Mouse (Mus musculus) layer of hippocampus, adult 9-10 months (tissue): ENCODE measurements around the gene Slc2a13.

Experiments used
- DNase-seq: peaks from one replicate; pipeline ENCODE4 v3.0.0; 2022; ENCODE audit warnings: low spot score

The Slc2a13 gene

GRCm38 (mm10) chr15:91373203-91373584 is 199.9 kb downstream of the Slc2a13 start:
- peak; percentile 63 for DNase-seq

DNA sequence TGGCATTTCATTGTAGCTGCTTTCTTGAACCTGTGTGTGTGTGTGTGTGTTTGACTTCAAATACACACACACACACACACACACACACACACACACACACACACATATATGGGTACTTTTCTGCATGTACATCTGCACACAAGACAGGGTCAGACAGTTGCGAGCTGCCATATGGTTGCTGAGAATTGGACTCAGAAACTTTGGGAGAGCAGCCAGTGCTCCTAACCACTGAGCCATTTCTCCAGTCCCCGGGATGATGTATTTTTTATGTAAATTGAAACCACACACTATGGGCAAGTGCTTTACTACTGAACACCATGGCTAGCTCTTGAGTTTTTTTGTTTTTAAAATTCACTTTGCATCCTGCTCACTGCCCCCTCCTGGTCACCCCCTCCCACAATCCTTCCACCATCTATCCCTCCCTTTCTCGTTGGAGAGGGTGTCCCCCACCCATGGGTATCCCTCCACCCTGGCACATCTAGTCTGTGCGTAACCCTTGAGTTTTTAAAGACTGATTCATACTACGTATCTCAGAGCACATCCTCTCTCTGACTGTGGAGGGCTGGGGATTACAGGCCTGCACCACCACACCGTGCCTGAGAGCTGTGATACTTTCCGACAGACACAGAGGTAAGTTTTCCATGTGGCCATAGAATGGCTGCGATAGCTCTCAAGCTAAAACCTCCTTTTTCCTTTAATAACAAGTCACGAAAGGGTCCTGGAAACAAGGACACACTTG is 200.4 kb downstream of the Slc2a13 start:
- no peak for DNase-seq

DNA sequence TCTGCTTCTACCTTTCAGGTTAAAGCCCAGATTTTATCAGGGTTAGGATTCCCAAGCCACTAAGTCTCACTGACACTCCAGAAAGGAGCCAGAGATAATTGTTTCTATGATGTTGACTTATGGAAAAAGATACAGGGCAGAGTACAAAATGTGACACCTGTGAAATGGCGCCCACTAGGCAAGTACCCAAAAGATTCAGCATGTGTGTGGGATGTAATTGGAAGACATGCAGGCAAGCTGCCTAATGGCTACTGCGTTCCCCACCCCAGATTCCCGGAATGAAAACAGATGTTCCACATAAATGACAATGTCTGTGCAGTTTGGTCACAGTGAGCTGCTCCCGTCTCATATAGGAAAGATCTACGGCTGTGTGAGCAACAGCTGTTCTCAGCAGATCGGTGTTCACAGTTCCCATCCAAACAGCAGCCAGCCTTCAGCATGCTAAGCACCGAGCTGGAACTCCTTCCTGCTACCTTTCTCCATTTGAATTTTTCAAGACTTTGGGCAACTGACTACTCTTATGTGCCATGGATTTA is 201.1 kb downstream of the Slc2a13 start:
- DNase-seq: no peak

DNA sequence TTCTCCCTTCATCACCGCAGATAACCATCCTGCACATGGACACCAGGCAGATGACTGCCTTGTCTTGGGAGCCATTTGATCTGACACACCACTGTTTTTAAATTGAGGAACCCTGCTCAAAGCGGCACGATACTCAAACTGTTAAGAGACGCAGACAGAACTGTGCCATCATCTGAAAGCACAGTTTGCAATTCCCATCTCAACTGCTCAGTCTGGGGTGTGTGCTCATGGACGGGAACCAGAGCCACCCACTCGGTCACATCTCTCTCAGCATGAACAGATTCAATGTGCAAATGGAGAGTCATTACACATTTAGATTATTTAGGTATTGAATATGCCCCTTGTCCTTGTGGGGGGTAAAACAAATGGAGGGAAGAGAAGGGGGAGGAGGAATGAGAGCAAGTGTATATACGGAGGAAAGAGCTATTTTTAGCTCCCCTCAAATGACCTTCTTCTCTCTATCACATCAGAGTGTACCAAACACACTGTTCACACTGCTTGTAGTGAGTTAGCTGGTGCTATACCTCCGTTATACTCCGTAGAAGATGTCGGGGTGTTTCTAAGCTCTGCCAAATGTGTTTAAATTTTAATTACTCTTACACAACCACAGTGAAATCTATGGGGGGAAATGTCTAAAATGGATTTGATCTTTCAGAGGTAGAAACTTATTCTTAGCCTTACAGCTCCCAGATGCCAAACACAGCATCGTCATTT is 203.2 kb downstream of the Slc2a13 start:
- no peak for DNase-seq

GRCm38 (mm10) chr15:91360495-91360894 is 212.6 kb downstream of the Slc2a13 start:
- no peak for DNase-seq

GRCm38 (mm10) chr15:91351006-91351405 is 222.1 kb downstream of the Slc2a13 start:
- DNase-seq: no peak

GRCm38 (mm10) chr15:91338350-91338749 is 234.7 kb downstream of the Slc2a13 start:
- DNase-seq: no peak

GRCm38 (mm10) chr15:91334416-91334900 is 238.6 kb downstream of the Slc2a13 start:
- no peak for DNase-seq

DNA sequence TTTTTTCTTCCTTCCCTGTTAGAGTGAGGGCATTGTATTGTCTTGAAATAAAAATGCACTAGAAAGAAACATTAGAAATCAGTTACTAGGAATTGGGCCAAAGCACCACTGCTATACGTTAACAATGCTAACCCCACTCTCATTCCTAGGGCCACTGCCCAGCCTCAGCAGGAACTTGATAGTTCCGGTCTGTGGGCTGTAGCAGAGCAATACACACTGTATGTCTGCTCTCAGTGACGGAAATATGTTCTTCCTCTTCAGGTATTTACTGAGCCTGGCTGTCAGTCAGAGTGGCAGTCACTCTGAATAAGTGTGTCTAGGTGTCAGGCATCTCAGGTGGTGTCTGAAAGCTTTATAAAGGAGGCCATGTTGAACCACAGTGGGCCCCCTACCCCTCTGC is 245.3 kb downstream of the Slc2a13 start:
- no peak for DNase-seq

DNA sequence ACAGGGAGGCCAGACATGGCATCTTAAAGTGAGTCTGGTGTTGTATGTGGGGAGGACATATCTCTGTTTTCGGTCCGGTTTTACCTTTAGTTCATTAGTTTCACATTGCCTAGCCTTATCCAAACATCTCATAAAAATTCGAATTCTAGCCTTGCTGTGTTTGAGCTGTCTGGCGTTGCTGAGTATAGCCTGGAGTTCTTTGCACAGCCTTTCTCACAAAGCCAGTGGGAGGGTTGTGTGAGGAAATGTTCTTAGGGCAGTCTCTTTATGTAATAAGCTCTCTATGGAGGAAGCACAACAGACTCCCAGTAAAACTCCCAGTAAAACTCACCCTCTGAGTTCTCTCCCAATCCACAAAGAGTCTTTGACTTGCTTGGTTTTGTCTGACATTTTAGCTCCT is 246.0 kb downstream of the Slc2a13 start:
- DNase-seq: no peak

GRCm38 (mm10) chr15:91319376-91319775 is 253.7 kb downstream of the Slc2a13 start:
- DNase-seq: no peak

- no peak for DNase-seq
Observed at GRCm38 (mm10) chr15:91316964-91317363, 256.1 kb downstream of the Slc2a13 start.

DNA sequence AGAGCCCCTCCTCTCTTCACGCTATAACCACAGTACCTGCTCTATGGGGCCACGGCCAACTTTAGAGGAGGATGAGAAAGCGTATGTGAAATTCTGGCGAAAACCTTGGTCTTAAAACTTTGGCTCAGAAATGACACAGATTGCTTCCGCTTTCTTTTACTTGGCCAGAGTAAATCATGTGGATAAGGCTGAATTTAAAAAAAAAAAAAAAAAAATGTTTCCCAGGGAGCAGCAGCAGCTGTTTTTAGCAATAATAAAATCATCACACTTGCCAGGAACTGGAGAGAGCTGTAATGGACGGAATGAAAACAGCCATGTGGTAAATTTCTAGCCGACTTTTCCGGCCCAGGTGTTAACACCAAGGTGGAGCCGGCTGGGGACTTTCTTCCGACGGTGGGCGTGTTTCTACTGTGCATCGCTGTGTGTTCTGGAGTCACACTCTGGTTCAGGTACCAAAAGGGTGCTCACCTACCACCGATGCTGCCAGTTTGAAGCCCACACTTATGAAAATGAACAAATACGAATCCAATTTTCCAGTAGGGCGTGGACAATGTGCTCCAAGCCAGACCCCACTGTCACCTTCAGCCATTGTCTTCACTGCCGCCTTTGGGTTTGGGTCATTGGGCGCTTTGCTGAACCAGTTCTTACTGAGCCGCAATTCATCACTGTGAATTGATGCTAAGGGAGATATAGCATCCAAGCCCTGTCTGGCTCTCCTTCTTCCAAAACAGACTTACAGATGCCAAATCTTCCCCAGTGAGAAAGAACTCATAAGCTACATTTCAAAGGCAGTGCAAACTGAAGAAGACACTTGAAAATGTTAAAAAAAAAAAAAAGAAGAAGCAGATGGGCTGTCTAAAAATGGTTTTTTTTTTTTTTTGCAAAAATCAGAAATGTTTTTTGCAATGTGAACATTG is 258.4 kb downstream of the Slc2a13 start:
- no peak for DNase-seq

DNA sequence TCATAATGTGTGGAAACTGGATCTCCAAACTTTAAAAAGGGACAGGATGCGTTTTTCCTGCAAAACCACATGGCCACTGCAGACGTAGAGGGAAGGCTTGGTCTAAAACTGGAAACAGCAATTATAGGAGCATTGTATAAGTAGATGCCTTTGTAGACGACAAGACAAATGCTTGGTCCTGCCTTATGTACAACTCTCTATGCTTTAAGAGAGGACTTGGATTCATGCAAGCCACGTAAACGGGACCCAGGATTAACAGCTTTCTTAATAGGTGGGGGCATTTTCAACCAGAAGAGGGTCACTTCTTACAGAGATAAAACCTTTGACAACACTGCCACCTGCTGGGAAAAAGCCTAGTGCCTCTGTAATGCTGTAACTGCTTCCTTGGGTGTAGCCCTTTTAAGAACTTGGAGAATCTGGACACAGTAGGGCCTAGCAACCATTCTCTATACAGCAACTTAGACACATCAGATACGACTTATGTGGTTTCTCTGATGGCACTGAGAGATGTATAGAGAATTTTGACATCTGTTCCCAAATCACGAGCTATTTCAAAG is 268.7 kb downstream of the Slc2a13 start:
- DNase-seq: no peak

DNA sequence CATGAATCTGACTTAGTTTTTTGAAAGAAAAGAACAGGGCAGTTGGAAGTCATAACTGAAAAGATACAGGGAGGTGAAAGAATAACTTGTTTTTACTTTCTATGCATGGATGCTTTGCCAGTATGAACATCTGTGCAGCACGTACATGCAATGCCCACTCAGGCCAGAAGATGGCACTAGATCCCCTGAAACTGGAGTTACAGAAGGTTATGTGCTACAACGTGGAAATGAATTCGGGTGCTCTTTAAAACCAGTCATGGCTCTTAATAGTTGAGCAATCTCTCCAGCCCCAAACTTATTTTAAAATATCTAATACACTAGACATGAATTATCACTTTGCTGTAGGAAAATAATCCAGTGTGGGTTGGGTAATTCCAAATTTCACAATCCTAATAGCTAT is 271.7 kb downstream of the Slc2a13 start:
- peak; percentile 93 for DNase-seq

DNA sequence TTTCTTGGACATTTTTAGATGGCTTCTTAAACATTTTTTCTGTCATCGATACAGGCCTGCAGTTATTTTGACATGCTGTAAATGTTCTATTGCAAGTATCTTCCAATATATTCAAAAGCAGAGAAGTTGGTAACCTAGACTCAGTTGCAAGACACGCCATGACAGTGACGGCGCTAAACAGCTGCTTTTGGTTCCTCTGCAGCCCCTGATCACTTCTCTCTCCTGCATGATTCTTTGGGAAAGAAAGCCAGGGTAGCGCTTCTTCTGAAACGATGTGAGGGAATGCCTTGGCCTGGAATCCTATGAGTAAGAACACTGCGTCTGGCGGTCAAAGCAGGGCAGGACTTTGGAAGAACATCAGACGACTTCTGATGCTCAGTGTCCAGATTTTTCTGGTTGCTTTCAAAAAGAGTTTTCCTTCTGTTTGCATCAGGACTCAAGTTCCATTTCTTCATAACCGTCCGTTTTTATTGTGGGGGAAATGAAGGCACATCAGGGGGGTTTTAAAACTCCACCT is 273.7 kb downstream of the Slc2a13 start:
- no peak for DNase-seq

DNA sequence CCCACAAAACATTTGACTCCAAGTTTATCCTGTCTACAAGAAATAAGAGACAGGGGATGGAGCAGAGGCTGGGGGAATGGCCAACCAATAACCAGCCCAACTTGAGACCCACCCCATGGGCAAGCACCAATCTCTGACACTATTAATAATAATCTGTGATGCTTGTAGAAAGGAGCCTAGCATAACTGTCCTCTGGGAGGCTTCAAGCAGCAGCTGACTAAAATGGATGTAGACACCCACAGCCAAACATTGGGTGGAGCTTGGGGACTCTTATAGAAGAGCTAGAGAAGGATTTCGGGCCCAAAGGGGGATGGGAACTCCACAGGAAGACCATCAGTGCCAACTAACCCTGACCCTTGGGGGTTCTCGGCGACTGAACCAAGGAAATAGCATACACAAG is 289.6 kb downstream of the Slc2a13 start:
- no peak for DNase-seq

- peak; percentile 8 for DNase-seq
Observed at GRCm38 (mm10) chr15:91282822-91283221, 290.2 kb downstream of the Slc2a13 start.

- DNase-seq: no peak
Observed at GRCm38 (mm10) chr15:91281521-91281920, 291.5 kb downstream of the Slc2a13 start.

DNA sequence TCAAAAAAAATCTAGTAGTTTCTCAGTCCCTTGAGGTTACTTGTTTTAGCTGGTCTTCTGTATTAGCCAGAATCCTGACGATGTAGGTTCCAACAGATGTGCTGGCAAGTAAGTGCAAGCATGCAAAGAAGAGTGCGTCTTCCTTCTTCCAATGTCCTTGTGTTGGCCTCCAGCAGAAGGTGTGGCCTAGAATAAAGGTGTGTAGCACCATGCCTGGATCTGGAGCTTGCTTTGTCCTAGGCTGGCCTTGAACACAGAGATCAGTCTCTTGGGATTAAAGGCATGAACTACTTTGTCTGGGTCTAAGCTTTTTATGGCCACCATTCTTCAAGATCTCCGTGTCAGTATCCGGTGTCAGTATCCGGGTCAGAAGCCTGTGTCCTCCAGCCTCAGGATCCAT is 293.5 kb downstream of the Slc2a13 start:
- no peak for DNase-seq

DNA sequence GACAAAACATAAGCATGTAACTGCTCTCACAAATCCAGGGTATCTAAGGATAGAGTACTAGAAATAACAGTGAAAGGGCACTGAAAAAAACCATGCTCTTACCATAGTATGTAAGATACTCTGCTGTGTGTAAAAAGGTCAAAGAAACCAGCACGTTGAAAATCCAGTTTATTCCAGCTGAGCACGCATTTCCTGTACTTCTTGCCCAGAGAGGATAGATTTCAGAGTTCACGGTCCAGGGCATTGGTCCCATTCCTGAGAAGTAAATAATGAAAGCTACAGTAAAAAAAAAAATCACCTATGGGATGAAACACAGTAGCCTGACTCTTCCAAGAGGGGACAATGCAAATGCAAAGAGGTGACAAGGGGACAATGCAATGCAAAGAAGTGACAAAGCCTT is 297.1 kb downstream of the Slc2a13 start:
- DNase-seq: no peak

GRCm38 (mm10) chr15:91268532-91268931 is 304.5 kb downstream of the Slc2a13 start:
- no peak for DNase-seq
